In genomic region chr5:120438991-120439710, GRCm38 (mm10) we compare ENCODE assay signal across 15 mouse cellular contexts. TPM values are rescaled to one million over a fixed set of nuclear protein-coding genes. Genes with fewer than 3 reads are reported as not detected.
DNase-seq lines count a peak whose midpoint lies in the region; ATAC-seq lines count a peak whose summit lies in the region.
"Had no signal": no experiment of that assay in that cellular context is flagged by ENCODE, and none has a peak within 500 bp of the region (broad histone marks: within the 10 kb centered on the region; RNA-seq: fewer than 3 reads in every experiment).

No protein-coding gene starts in this region.

- no peak for ATAC-seq in kidney, embryonic 15.5 days (replicated peaks; ENCODE audit: low FRiP score)
- ATAC-seq in kidney, embryonic 16.5 days (ENCODE audit: low FRiP score, low TSS enrichment): no peak
- no peak for ATAC-seq in embryonic facial prominence, embryonic 13.5 days (ENCODE audit: insufficient number of reproducible peaks, insufficient read depth, low FRiP score, low TSS enrichment, low read depth)
- no peak for ATAC-seq in hindbrain, embryonic 15.5 days (ENCODE audit: low FRiP score, low read depth)

- peak; percentile 39 for DNase-seq in neural tube, embryonic 10.5 days (ENCODE audit: extremely low spot score, low spot score)
- DNase-seq in kidney, postnatal 25 days: no peak
- DNase-seq in left cerebral cortex, postnatal 36 days (ENCODE audit: low spot score in 2 of 2): no peak
- DNase-seq: liver, embryonic 13.5 days; thymus, postnatal 4 days had no signal

- 2% methylated on average over 27 of the region's 27 CpGs for WGBS in kidney, embryonic 15.5 days
- WGBS in kidney, embryonic 16.5 days: 1% methylated on average over 27 of the region's 27 CpGs
- 4% methylated on average over 27 of the region's 27 CpGs for WGBS in embryonic facial prominence, embryonic 13.5 days
- 1% methylated on average over 27 of the region's 27 CpGs for WGBS in hindbrain, embryonic 15.5 days

- no peak overlapping the region for H3K27ac ChIP-seq in kidney, embryonic 15.5 days
- no peak overlapping the region for H3K27ac ChIP-seq in kidney, embryonic 16.5 days (ENCODE audit: low read length)
- no peak overlapping the region for H3K27ac ChIP-seq in embryonic facial prominence, embryonic 13.5 days
- H3K27ac ChIP-seq in hindbrain, embryonic 15.5 days (replicated peaks): peak overlapping the region; percentile 85
- H3K27ac ChIP-seq: embryonic facial prominence, embryonic 12.5 days; liver, embryonic 13.5 days had no signal

- H3K4me1 ChIP-seq in kidney, embryonic 15.5 days: peaks cover 34% of the 10 kb centered on the region
- peaks cover 23% of the 10 kb centered on the region for H3K4me1 ChIP-seq in kidney, embryonic 16.5 days (ENCODE audit: insufficient read depth, low read length)
- peaks cover 31% of the 10 kb centered on the region for H3K4me1 ChIP-seq in embryonic facial prominence, embryonic 13.5 days
- peaks cover 38% of the 10 kb centered on the region for H3K4me1 ChIP-seq in hindbrain, embryonic 15.5 days (replicated peaks)

- H3K9me3 ChIP-seq in kidney, embryonic 15.5 days (replicated peaks): no peaks in the 10 kb centered on the region
- H3K9me3 ChIP-seq in kidney, embryonic 16.5 days (ENCODE audit: low read length): no peaks in the 10 kb centered on the region
- H3K9me3 ChIP-seq in embryonic facial prominence, embryonic 13.5 days: no peaks in the 10 kb centered on the region
- H3K9me3 ChIP-seq in hindbrain, embryonic 15.5 days: no peaks in the 10 kb centered on the region
- H3K9me3 ChIP-seq: embryonic facial prominence, embryonic 12.5 days; liver, embryonic 13.5 days had no signal

- intact Hi-C loops in left cerebral cortex, postnatal 36 days (cut with DNase I): loop anchor here (5.0 to 10.0 kb wide), 2 partner anchors 602 to 634 kb away; no protein-coding TSS in a partner anchor

- H3K27me3 ChIP-seq in kidney, embryonic 15.5 days: peaks cover 92% of the 10 kb centered on the region
- peaks cover 79% of the 10 kb centered on the region for H3K27me3 ChIP-seq in kidney, embryonic 16.5 days (ENCODE audit: insufficient read depth, low read length)
- peaks cover 94% of the 10 kb centered on the region for H3K27me3 ChIP-seq in embryonic facial prominence, embryonic 13.5 days
- H3K27me3 ChIP-seq in hindbrain, embryonic 15.5 days: peaks cover 34% of the 10 kb centered on the region

- H3K4me3 ChIP-seq in kidney, embryonic 15.5 days (replicated peaks): peak overlapping the region; percentile 33
- H3K4me3 ChIP-seq in kidney, embryonic 16.5 days (ENCODE audit: low read length): no peak overlapping the region
- H3K4me3 ChIP-seq in embryonic facial prominence, embryonic 13.5 days: peak overlapping the region; percentile 30; the same call in 1 of the 2 replicates
- peak overlapping the region; percentile 48 for H3K4me3 ChIP-seq in hindbrain, embryonic 15.5 days

- no peak overlapping the region for H3K9ac ChIP-seq in kidney, embryonic 15.5 days
- H3K9ac ChIP-seq in kidney, embryonic 16.5 days (replicated peaks; ENCODE audit: low read length): no peak overlapping the region
- no peak overlapping the region for H3K9ac ChIP-seq in embryonic facial prominence, embryonic 13.5 days
- peak overlapping the region; percentile 60 for H3K9ac ChIP-seq in hindbrain, embryonic 15.5 days
- H3K9ac ChIP-seq: embryonic facial prominence, embryonic 12.5 days; liver, embryonic 13.5 days had no signal

- H3K4me2 ChIP-seq in kidney, embryonic 15.5 days: peak overlapping the region; percentile 55; the same call in 1 of the 2 replicates
- H3K4me2 ChIP-seq in kidney, embryonic 16.5 days (replicated peaks; ENCODE audit: low read depth, low read length): no peak overlapping the region
- no peak overlapping the region for H3K4me2 ChIP-seq in embryonic facial prominence, embryonic 13.5 days
- H3K4me2 ChIP-seq in hindbrain, embryonic 15.5 days: peak overlapping the region; percentile 69

- no peaks in the 10 kb centered on the region for H3K36me3 ChIP-seq in kidney, embryonic 15.5 days
- H3K36me3 ChIP-seq in kidney, embryonic 16.5 days (ENCODE audit: insufficient read depth, low read length): no peaks in the 10 kb centered on the region
- no peaks in the 10 kb centered on the region for H3K36me3 ChIP-seq in embryonic facial prominence, embryonic 13.5 days
- H3K36me3 ChIP-seq in hindbrain, embryonic 15.5 days: no peaks in the 10 kb centered on the region
- H3K36me3 ChIP-seq: embryonic facial prominence, embryonic 12.5 days; G1E; liver, embryonic 13.5 days had no signal

RNA-seq across cellular contexts. Expression of gene Lhx5, which starts 7.7 kb away (rescaled TPM):
- not detected in 2 replicates for polyA plus RNA-seq in kidney, embryonic 15.5 days (2015; fragmentation: Nextera tagmentation; extraction: Ambion mirVana)
- not detected in 2 replicates for polyA plus RNA-seq in kidney, embryonic 16.5 days (2015; fragmentation: Nextera tagmentation; extraction: Ambion mirVana)
- 0.10 and 0.44 TPM in 2 replicates for polyA plus RNA-seq in embryonic facial prominence, embryonic 13.5 days (2015; fragmentation: Nextera tagmentation; extraction: Ambion mirVana)
- polyA plus RNA-seq in hindbrain, embryonic 15.5 days (2015; fragmentation: Nextera tagmentation; extraction: Ambion mirVana): 26.3 and 31.4 TPM in 2 replicates
- total RNA-seq in left cerebral cortex, postnatal 36 days (2021): not detected
- total RNA-seq: adrenal gland, postnatal 36 days had no signal
- polyA plus RNA-seq: G1E; heart, embryonic 16.5 days; liver, embryonic 13.5 days; spleen, adult 2 months had no signal

RNA-seq across cellular contexts. Expression of gene Sdsl, which starts 33.5 kb away (rescaled TPM):
- polyA plus RNA-seq in kidney, embryonic 15.5 days (2015; fragmentation: Nextera tagmentation; extraction: Ambion mirVana): 11.2 and 14.4 TPM in 2 replicates
- polyA plus RNA-seq in kidney, embryonic 16.5 days (2015; fragmentation: Nextera tagmentation; extraction: Ambion mirVana): 13.3 and 15.3 TPM in 2 replicates
- polyA plus RNA-seq in embryonic facial prominence, embryonic 13.5 days (2015; fragmentation: Nextera tagmentation; extraction: Ambion mirVana): 2.0 and 2.5 TPM in 2 replicates
- polyA plus RNA-seq in hindbrain, embryonic 15.5 days (2015; fragmentation: Nextera tagmentation; extraction: Ambion mirVana): 6.5 and 6.9 TPM in 2 replicates
- 1 to 10 TPM; 5.5 to 5.7 TPM for total RNA-seq in left cerebral cortex, postnatal 36 days (2021)

RNA-seq across cellular contexts. Expression of gene Sds, which starts 37.2 kb away (rescaled TPM):
- not detected in 2 replicates for polyA plus RNA-seq in kidney, embryonic 15.5 days (2015; fragmentation: Nextera tagmentation; extraction: Ambion mirVana)
- not detected in 2 replicates for polyA plus RNA-seq in kidney, embryonic 16.5 days (2015; fragmentation: Nextera tagmentation; extraction: Ambion mirVana)
- not detected in 2 replicates for polyA plus RNA-seq in embryonic facial prominence, embryonic 13.5 days (2015; fragmentation: Nextera tagmentation; extraction: Ambion mirVana)
- not detected in 2 replicates for polyA plus RNA-seq in hindbrain, embryonic 15.5 days (2015; fragmentation: Nextera tagmentation; extraction: Ambion mirVana)
- not detected for total RNA-seq in left cerebral cortex, postnatal 36 days (2021)
- total RNA-seq: G1E had no signal
- polyA plus RNA-seq: embryonic facial prominence, embryonic 12.5 days; G1E; large intestine, adult 2 months; liver, embryonic 13.5 days; spleen, adult 2 months had no signal

Comparison
In these comparisons a context has a peak if more than half of its experiments do, and no peak if none do; other contexts are left out.
1. H3K4me2 ChIP-seq: peak in kidney, embryonic 15.5 days (single experiment) and hindbrain, embryonic 15.5 days (single experiment); none in kidney, embryonic 16.5 days (single experiment) and embryonic facial prominence, embryonic 13.5 days (single experiment).
2. RNA of gene Lhx5, which starts 7.7 kb away (polyA plus RNA-seq): 26.3 to 31.4 TPM in hindbrain, embryonic 15.5 days; 0.10 to 0.44 TPM in embryonic facial prominence, embryonic 13.5 days, not detected in kidney, embryonic 15.5 days and not detected in kidney, embryonic 16.5 days; every median in the first group is over 10 times any median in the second.